Mouse (Mus musculus): ENCODE measurements around the gene Fbxl18. TPM values are rescaled to one million over a fixed set of nuclear protein-coding genes. Genes with fewer than 3 reads are reported as not detected.
A peak's percentile ranks its signal among the peaks of the same experiment; 100 is the strongest.

Fbxl18 gene
- polyA plus RNA-seq, 1 experiment from 2014 or later = 9.2 TPM

GRCm38 (mm10) chr5:142909576-142910278 lies 14.5 kb upstream of the Fbxl18 start:
- ATAC-seq (ENCODE audit: low read depth) = no peak
- DNase-seq (ENCODE audit: low spot score) = peak; percentile 44
- H3K4me2 ChIP-seq (ENCODE audit: low read depth, low read length) = peak overlapping the region; percentile 12; the same call in 1 of the 2 replicates
- peak overlapping the region; percentile 31 for H3K9ac ChIP-seq (ENCODE audit: low read depth, low read length)
- H3K36me3 ChIP-seq (ENCODE audit: control insufficient read depth, insufficient read depth, low read length) = peaks cover 10% of the 10 kb centered on the region
- peaks cover 31% of the 10 kb centered on the region for H3K4me1 ChIP-seq (ENCODE audit: control insufficient read depth, insufficient read depth, low read length)
- no peaks in the 10 kb centered on the region for H3K27me3 ChIP-seq (replicated peaks; ENCODE audit: control insufficient read depth, insufficient read depth, low read length)
- no peak overlapping the region for H3K4me3 ChIP-seq (ENCODE audit: low read depth, low read length)
- H3K27ac ChIP-seq (replicated peaks; ENCODE audit: low read depth, low read length) = peak overlapping the region; percentile 67
- WGBS = 42% methylated on average over 8 of the region's 8 CpGs
- no peaks in the 10 kb centered on the region for H3K9me3 ChIP-seq (ENCODE audit: control insufficient read depth, low read length)

GRCm38 (mm10) chr5:142908941-142909575 lies 13.8 kb upstream of the Fbxl18 start:
- Histone ChIP-seq H3K9me3 (ENCODE audit: control insufficient read depth, low read length) (no peaks in the 10 kb centered on the region), H3K4me1 (ENCODE audit: control insufficient read depth, insufficient read depth, low read length) (peaks cover 32% of the 10 kb centered on the region), H3K9ac (ENCODE audit: low read depth, low read length) (peak overlapping the region; percentile 31; the same call in 1 of the 2 replicates), H3K4me3 (ENCODE audit: low read depth, low read length) (no peak overlapping the region), H3K4me2 (ENCODE audit: low read depth, low read length) (0 out of 2 replicates have a peak overlapping the region, but pooled peaks have one; percentile 2), H3K36me3 (ENCODE audit: control insufficient read depth, insufficient read depth, low read length) (peaks cover 16% of the 10 kb centered on the region), H3K27ac (replicated peaks; ENCODE audit: low read depth, low read length) (peak overlapping the region; percentile 67), H3K27me3 (replicated peaks; ENCODE audit: control insufficient read depth, insufficient read depth, low read length) (no peaks in the 10 kb centered on the region)
- peak; percentile 50 for DNase-seq (ENCODE audit: low spot score)
- WGBS = 31% methylated on average over 5 of the region's 5 CpGs
- ATAC-seq (ENCODE audit: low read depth) = no peak

GRCm38 (mm10) chr5:142907803-142908559 lies 12.8 kb upstream of the Fbxl18 start:
- peak overlapping the region; percentile 100 for H3K4me3 ChIP-seq (ENCODE audit: low read depth, low read length)
- peak overlapping the region; percentile 100; the same call in 1 of the 2 replicates for H3K9ac ChIP-seq (ENCODE audit: low read depth, low read length)
- WGBS = 69% methylated on average over 5 of the region's 5 CpGs
- ATAC-seq (ENCODE audit: low read depth) (no peak), DNase-seq (ENCODE audit: low spot score) (peak; percentile 69)
- no peaks in the 10 kb centered on the region for H3K27me3 ChIP-seq (replicated peaks; ENCODE audit: control insufficient read depth, insufficient read depth, low read length)
- H3K4me2 ChIP-seq (ENCODE audit: low read depth, low read length) = peak overlapping the region; percentile 90
- H3K4me1 ChIP-seq (ENCODE audit: control insufficient read depth, insufficient read depth, low read length) = peaks cover 34% of the 10 kb centered on the region
- peaks cover 26% of the 10 kb centered on the region for H3K36me3 ChIP-seq (ENCODE audit: control insufficient read depth, insufficient read depth, low read length)
- H3K9me3 ChIP-seq (ENCODE audit: control insufficient read depth, low read length) = no peaks in the 10 kb centered on the region
- peak overlapping the region; percentile 100 for H3K27ac ChIP-seq (replicated peaks; ENCODE audit: low read depth, low read length)

- Histone ChIP-seq H3K9ac (ENCODE audit: low read depth, low read length) (peak overlapping the region; percentile 100), H3K4me3 (ENCODE audit: low read depth, low read length) (peak overlapping the region; percentile 100), H3K9me3 (ENCODE audit: control insufficient read depth, low read length) (no peaks in the 10 kb centered on the region), H3K27ac (replicated peaks; ENCODE audit: low read depth, low read length) (peak overlapping the region; percentile 100), H3K4me2 (ENCODE audit: low read depth, low read length) (peak overlapping the region; percentile 90), H3K36me3 (ENCODE audit: control insufficient read depth, insufficient read depth, low read length) (peaks cover 34% of the 10 kb centered on the region), H3K4me1 (ENCODE audit: control insufficient read depth, insufficient read depth, low read length) (peaks cover 34% of the 10 kb centered on the region), H3K27me3 (replicated peaks; ENCODE audit: control insufficient read depth, insufficient read depth, low read length) (no peaks in the 10 kb centered on the region)
- 19% methylated on average over 14 of the region's 14 CpGs for WGBS
- ATAC-seq (ENCODE audit: low read depth) = no peak
- peak; percentile 86 for DNase-seq (ENCODE audit: low spot score)
Observed at GRCm38 (mm10) chr5:142907048-142907802, 12.0 kb upstream of the Fbxl18 start.

GRCm38 (mm10) chr5:142906532-142907047 lies 11.4 kb upstream of the Fbxl18 start, which contains the start of gene Actb:
Actb (minus strand) TSS chr5:142906754.
- DNase-seq (ENCODE audit: low spot score) (peak; percentile 99), ATAC-seq (ENCODE audit: low read depth) (peak; percentile 76)
- Histone ChIP-seq H3K4me3 (ENCODE audit: low read depth, low read length) (peak within 1 kb of the TSS; percentile 100), H3K4me2 (ENCODE audit: low read depth, low read length) (peak within 1 kb of the TSS; percentile 90), H3K27me3 (replicated peaks; ENCODE audit: control insufficient read depth, insufficient read depth, low read length) (no peaks in the 10 kb centered on the region), H3K9me3 (ENCODE audit: control insufficient read depth, low read length) (no peaks in the 10 kb centered on the region), H3K9ac (ENCODE audit: low read depth, low read length) (peak within 1 kb of the TSS; percentile 100), H3K27ac (replicated peaks; ENCODE audit: low read depth, low read length) (peak within 1 kb of the TSS; percentile 100), H3K4me1 (ENCODE audit: control insufficient read depth, insufficient read depth, low read length) (peaks cover 34% of the 10 kb centered on the region), H3K36me3 (ENCODE audit: control insufficient read depth, insufficient read depth, low read length) (peaks cover 40% of the 10 kb centered on the region)
- under 1% methylated on average over 37 of the region's 41 CpGs for WGBS

GRCm38 (mm10) chr5:142905725-142906531 lies 10.7 kb upstream of the Fbxl18 start:
- peak overlapping the region; percentile 100 for H3K9ac ChIP-seq (ENCODE audit: low read depth, low read length)
- peak overlapping the region; percentile 100 for H3K4me3 ChIP-seq (ENCODE audit: low read depth, low read length)
- DNase-seq (ENCODE audit: low spot score) (peak; percentile 97), ATAC-seq (ENCODE audit: low read depth) (peak; percentile 87)
- 0% methylated on average over 34 of the region's 84 CpGs for WGBS
- H3K36me3 ChIP-seq (ENCODE audit: control insufficient read depth, insufficient read depth, low read length) = peaks cover 47% of the 10 kb centered on the region
- no peaks in the 10 kb centered on the region for H3K27me3 ChIP-seq (replicated peaks; ENCODE audit: control insufficient read depth, insufficient read depth, low read length)
- H3K4me2 ChIP-seq (ENCODE audit: low read depth, low read length) = peak overlapping the region; percentile 90
- peaks cover 34% of the 10 kb centered on the region for H3K4me1 ChIP-seq (ENCODE audit: control insufficient read depth, insufficient read depth, low read length)
- no peaks in the 10 kb centered on the region for H3K9me3 ChIP-seq (ENCODE audit: control insufficient read depth, low read length)
- peak overlapping the region; percentile 100 for H3K27ac ChIP-seq (replicated peaks; ENCODE audit: low read depth, low read length)

GRCm38 (mm10) chr5:142905038-142905695 lies 9.9 kb upstream of the Fbxl18 start:
- peak overlapping the region; percentile 100 for H3K27ac ChIP-seq (replicated peaks; ENCODE audit: low read depth, low read length)
- ATAC-seq (ENCODE audit: low read depth) = no peak
- peak overlapping the region; percentile 100 for H3K4me3 ChIP-seq (ENCODE audit: low read depth, low read length)
- H3K36me3 ChIP-seq (ENCODE audit: control insufficient read depth, insufficient read depth, low read length) = peaks cover 54% of the 10 kb centered on the region
- no peaks in the 10 kb centered on the region for H3K27me3 ChIP-seq (replicated peaks; ENCODE audit: control insufficient read depth, insufficient read depth, low read length)
- peak overlapping the region; percentile 100 for H3K9ac ChIP-seq (ENCODE audit: low read depth, low read length)
- H3K4me1 ChIP-seq (ENCODE audit: control insufficient read depth, insufficient read depth, low read length) = peaks cover 34% of the 10 kb centered on the region
- 3% methylated on average over 27 of the region's 27 CpGs for WGBS
- DNase-seq (ENCODE audit: low spot score) = no peak
- H3K9me3 ChIP-seq (ENCODE audit: control insufficient read depth, low read length) = no peaks in the 10 kb centered on the region
- H3K4me2 ChIP-seq (ENCODE audit: low read depth, low read length) = peak overlapping the region; percentile 59
